Mouse (Mus musculus) kidney, postnatal 14 days (tissue): ENCODE results near the gene Lclat1.

Experiments used
- DNase-seq: peaks from one replicate; pipeline ENCODE4 v3.0.0; 2022; ENCODE audit warnings: mixed read lengths

Gene Lclat1

GRCm38 (mm10) chr17:73107158-73108157 is at the start of gene Lclat1:
TSS of gene Lclat1 (plus strand) at chr17:73107985.
- peak; percentile 97 for DNase-seq

- no peak for DNase-seq
Measured at GRCm38 (mm10) chr17:73058319-73058718, 49.5 kb upstream of the Lclat1 start.

- peak; percentile 47 for DNase-seq
Measured at GRCm38 (mm10) chr17:73060224-73060896, 47.4 kb upstream of the Lclat1 start.

GRCm38 (mm10) chr17:73060897-73061252 is 46.9 kb upstream of the Lclat1 start:
- DNase-seq, result no peak

GRCm38 (mm10) chr17:73062701-73063100 is 45.1 kb upstream of the Lclat1 start:
- DNase-seq, result no peak

- no peak for DNase-seq
Measured at GRCm38 (mm10) chr17:73063299-73063698, 44.5 kb upstream of the Lclat1 start.

GRCm38 (mm10) chr17:73063781-73064180 is 44.0 kb upstream of the Lclat1 start:
- DNase-seq, result no peak

- peak; percentile 51 for DNase-seq
Measured at GRCm38 (mm10) chr17:73066387-73067169, 41.2 kb upstream of the Lclat1 start.

GRCm38 (mm10) chr17:73067423-73067822 is 40.4 kb upstream of the Lclat1 start:
- peak; percentile 69 for DNase-seq

- DNase-seq, result no peak
Measured at GRCm38 (mm10) chr17:73068321-73068992, 39.3 kb upstream of the Lclat1 start.

GRCm38 (mm10) chr17:73070466-73070865 is 37.3 kb upstream of the Lclat1 start:
- no peak for DNase-seq

- DNase-seq, result peak; percentile 63
Measured at GRCm38 (mm10) chr17:73071725-73072263, 36.0 kb upstream of the Lclat1 start.

- DNase-seq, result peak; percentile 86
Measured at GRCm38 (mm10) chr17:73072286-73072685, 35.5 kb upstream of the Lclat1 start.

- DNase-seq, result no peak
Measured at GRCm38 (mm10) chr17:73074631-73075030, 33.2 kb upstream of the Lclat1 start.

- DNase-seq, result no peak
Measured at GRCm38 (mm10) chr17:73075238-73075890, 32.4 kb upstream of the Lclat1 start.

- DNase-seq, result no peak
Measured at GRCm38 (mm10) chr17:73077638-73078037, 30.1 kb upstream of the Lclat1 start.

GRCm38 (mm10) chr17:73081360-73082133 is 26.2 kb upstream of the Lclat1 start:
- DNase-seq, result no peak

- no peak for DNase-seq
Measured at GRCm38 (mm10) chr17:73082506-73083196, 25.1 kb upstream of the Lclat1 start.

- no peak for DNase-seq
Measured at GRCm38 (mm10) chr17:73087045-73087910, 20.5 kb upstream of the Lclat1 start.
